Mouse (Mus musculus) heart, adult 9 months (tissue): ENCODE results near the gene Slc25a40.
A peak's percentile ranks its signal among the peaks of the same experiment; 100 is the strongest.

Source experiments
- DNase-seq, 2 experiments: peaks; one replicate each; pipeline ENCODE4 v3.0.0; 2022; ENCODE audit warnings: low spot score in 2 of 2

The Slc25a40 gene

GRCm38 (mm10) chr5:8422157-8422931 is at the start of gene Slc25a40, which contains the start of gene Dbf4:
Slc25a40 (plus strand) TSS chr5:8422850.
Dbf4 (minus strand) TSS chr5:8422716.
- DNase-seq = peak; percentile 92 to 93

- DNase-seq = no peak
These were observed 49.2 kb upstream of the Slc25a40 start for GRCm38 (mm10) chr5:8373415-8373814.

- DNase-seq = no peak
These were observed 48.2 kb upstream of the Slc25a40 start for GRCm38 (mm10) chr5:8374297-8374906.

- DNase-seq = no peak
These were observed 28.6 kb upstream of the Slc25a40 start for GRCm38 (mm10) chr5:8393891-8394583.

- DNase-seq = no peak
These were observed 24.9 kb upstream of the Slc25a40 start for GRCm38 (mm10) chr5:8397587-8398249.

GRCm38 (mm10) chr5:8408746-8409145 is 13.9 kb upstream of the Slc25a40 start:
- no peak for DNase-seq

- DNase-seq = no peak
These were observed 5.8 kb upstream of the Slc25a40 start for GRCm38 (mm10) chr5:8416683-8417413.

GRCm38 (mm10) chr5:8417443-8417842 is 5.2 kb upstream of the Slc25a40 start:
- DNase-seq = no peak

GRCm38 (mm10) chr5:8421424-8421823 is 1.2 kb upstream of the Slc25a40 start:
- no peak for DNase-seq

GRCm38 (mm10) chr5:8422932-8423928 is 580 bp downstream of the Slc25a40 start:
- no peak for DNase-seq

- no peak for DNase-seq
These were observed 1.5 kb downstream of the Slc25a40 start for GRCm38 (mm10) chr5:8424116-8424515.

GRCm38 (mm10) chr5:8425899-8426298 is 3.2 kb downstream of the Slc25a40 start:
- no peak for DNase-seq

GRCm38 (mm10) chr5:8437481-8438156 is 15.0 kb downstream of the Slc25a40 start:
- DNase-seq = no peak

GRCm38 (mm10) chr5:8439095-8439494 is 16.4 kb downstream of the Slc25a40 start:
- DNase-seq = no peak

- DNase-seq = no peak
These were observed 32.9 kb downstream of the Slc25a40 start for GRCm38 (mm10) chr5:8455565-8455964.

- DNase-seq = no peak
These were observed 33.9 kb downstream of the Slc25a40 start for GRCm38 (mm10) chr5:8456561-8456960.

GRCm38 (mm10) chr5:8487989-8488700 is 65.5 kb downstream of the Slc25a40 start:
- DNase-seq = no peak

GRCm38 (mm10) chr5:8488701-8489297 is 66.1 kb downstream of the Slc25a40 start:
- DNase-seq = no peak
